Mouse (Mus musculus): Measurements from ENCODE around the gene Mixl1.

- TF ChIP-seq CTCF (IDR thresholded peaks at IDR 0.05 in 2 of 3, conservative IDR thresholded peaks at IDR 0.05 in 1 of 3; ENCODE audit: control insufficient read depth in 1 of 3, insufficient read depth in 1 of 3, low read depth in 2 of 3, low read length in 3 of 3, poor library complexity in 1 of 3, severe bottlenecking in 1 of 3) (no peak), JUND (IDR thresholded peaks at IDR 0.05; ENCODE audit: low read depth, low read length) (0 out of 2 replicates have a peak, but pooled peaks have one; percentile 44), E2F4 (IDR thresholded peaks at IDR 0.05; ENCODE audit: borderline replicate concordance, low read depth, low read length) (no peak), POLR2A (IDR thresholded peaks at IDR 0.05; ENCODE audit: control insufficient read depth in 1 of 2, insufficient read depth in 1 of 2, low read depth in 1 of 2, low read length in 2 of 2, poor library complexity in 1 of 2) (no peak), EP300 (IDR thresholded peaks at IDR 0.05; ENCODE audit: low read depth in 1 of 2, low read length in 2 of 2) (peak; percentile 86 to 89), SIN3A (IDR thresholded peaks at IDR 0.05; ENCODE audit: low read length) (peak; percentile 88), SMC3 (IDR thresholded peaks at IDR 0.05; ENCODE audit: low read depth, low read length) (0 out of 2 replicates have a peak, but pooled peaks have one; percentile 6), MAZ (IDR thresholded peaks at IDR 0.05; ENCODE audit: low read depth, low read length) (peak; percentile 53; the same call in 1 of the 2 replicates), ZMIZ1 (IDR thresholded peaks at IDR 0.05; ENCODE audit: low read depth, low read length) (no peak), TCF12 (IDR thresholded peaks at IDR 0.05; ENCODE audit: low read depth, low read length) (peak; percentile 94)
Observed at GRCm38 (mm10) chr1:180722608-180723007, 25.8 kb upstream of the Mixl1 start.

Measured in MEL (cell line).